Mouse (Mus musculus) stomach, embryonic 15.5 days (tissue): ENCODE data around the gene Efcab1. TPM values are rescaled to one million over a fixed set of nuclear protein-coding genes. Genes with fewer than 3 reads are reported as not detected.
"Not testable (repeated sequence)": the region's sequence is repeated elsewhere in the genome, so short reads cannot be mapped to it uniquely, and the experiment has no call there.

Experiments used
- ATAC-seq: fragments of 200-750 bp; cut with Nextera tagmentation; 2 replicates; pipeline ENCODE4 v1.8.0; 2017; ENCODE audit warnings: low read depth, moderate number of reproducible peaks, moderate TSS enrichment; ENCODE audit not compliant: insufficient read depth, low FRiP score
- H3K27ac ChIP-seq: fragments of 300-500 bp; sonication (generic); 2 replicates; pipeline ENCODE4 v1.5.1; 2015; ENCODE audit warnings: mild to moderate bottlenecking, inconsistent platforms
- H3K27me3 ChIP-seq: fragments of 300-500 bp; sonication (generic); replicated peaks from 2 replicates; pipeline ENCODE4 v1.6.1; 2015; ENCODE audit warnings: inconsistent platforms
- H3K36me3 ChIP-seq: fragments of 300-500 bp; sonication (generic); 2 replicates; pipeline ENCODE4 v1.6.1; 2015; ENCODE audit warnings: inconsistent platforms
- H3K4me1 ChIP-seq: fragments of 300-500 bp; sonication (generic); 2 replicates; pipeline ENCODE4 v1.6.1; 2015; ENCODE audit warnings: inconsistent platforms
- H3K4me2 ChIP-seq: fragments of 300-500 bp; sonication (generic); 2 replicates; pipeline ENCODE4 v1.6.1; 2015; ENCODE audit warnings: mild to moderate bottlenecking, inconsistent platforms
- H3K4me3 ChIP-seq: fragments of 300-500 bp; sonication (generic); replicated peaks from 2 replicates; pipeline ENCODE4 v1.5.1; 2015; ENCODE audit warnings: inconsistent platforms
- H3K9ac ChIP-seq: fragments of 300-500 bp; sonication (generic); 2 replicates; pipeline ENCODE4 v1.6.1; 2015; ENCODE audit warnings: inconsistent platforms
- H3K9me3 ChIP-seq: fragments of 300-500 bp; sonication (generic); 2 replicates; pipeline ENCODE4 v1.6.1; 2016; ENCODE audit warnings: inconsistent platforms
- WGBS: fragments of 180-500 bp; shearing (Covaris S2); methylation state at CpG from one replicate; pipeline ENCODE4 v1.1.7; 2015; 5-methylcytosine and 5-hydroxymethylcytosine counted together
- polyA plus RNA-seq: library from polyadenylated mRNA; unstranded; fragments of >200 nt; fragmentation: Nextera tagmentation; extraction: Ambion mirVana; gene quantifications from 2 replicates; pipeline ENCODE4 v1.2.1, GENCODE M21; 2015

Gene Efcab1
- polyA plus RNA-seq, 1 experiment from 2014 or later = 14.6 TPM

DNA sequence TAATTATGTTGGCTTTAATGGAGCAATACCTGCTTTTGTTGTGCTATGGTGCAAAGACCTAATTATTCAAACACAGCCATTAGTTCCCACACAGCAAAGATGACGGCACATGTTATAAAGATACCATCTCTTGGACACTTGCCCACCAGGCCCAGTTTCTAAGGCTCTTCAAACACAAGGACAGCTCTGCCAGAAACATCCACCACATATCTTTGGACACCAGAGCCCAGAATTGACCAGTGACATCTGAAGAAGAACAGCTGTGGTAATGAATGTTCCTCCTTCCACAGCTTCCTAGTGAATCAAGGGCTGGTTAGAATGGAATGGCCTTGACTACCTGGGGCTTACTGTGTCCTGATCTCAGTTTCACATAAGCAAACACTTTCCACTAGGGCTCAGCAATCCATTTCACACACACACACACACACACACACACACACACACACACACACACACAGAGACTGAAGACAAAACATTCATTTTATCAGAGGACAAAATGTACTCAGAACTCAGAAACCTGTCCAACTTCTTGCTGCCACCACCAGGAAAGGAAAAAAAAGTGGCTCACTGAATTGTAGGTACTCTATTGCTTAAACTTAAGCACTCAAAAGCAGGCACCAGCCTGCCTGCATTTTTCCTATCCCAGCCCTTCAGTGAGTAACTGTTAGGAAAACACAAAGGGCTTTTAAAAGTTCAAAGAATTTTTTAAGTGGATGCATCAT is 33.7 kb downstream of the Efcab1 start:
- H3K27me3 ChIP-seq = no peaks in the 10 kb centered on the region
- ATAC-seq = peak; percentile 19; the same call in 1 of the 2 replicates
- H3K9me3 ChIP-seq = no peaks in the 10 kb centered on the region
- H3K27ac ChIP-seq = peak overlapping the region; percentile 80
- H3K4me2 ChIP-seq = no peak overlapping the region
- H3K36me3 ChIP-seq = no peaks in the 10 kb centered on the region
- no peak overlapping the region for H3K4me3 ChIP-seq
- 4% methylated on average over 1 of the region's 1 CpGs for WGBS
- peaks cover 10% of the 10 kb centered on the region; the same call in 1 of the 2 replicates for H3K4me1 ChIP-seq
- H3K9ac ChIP-seq = no peak overlapping the region

DNA sequence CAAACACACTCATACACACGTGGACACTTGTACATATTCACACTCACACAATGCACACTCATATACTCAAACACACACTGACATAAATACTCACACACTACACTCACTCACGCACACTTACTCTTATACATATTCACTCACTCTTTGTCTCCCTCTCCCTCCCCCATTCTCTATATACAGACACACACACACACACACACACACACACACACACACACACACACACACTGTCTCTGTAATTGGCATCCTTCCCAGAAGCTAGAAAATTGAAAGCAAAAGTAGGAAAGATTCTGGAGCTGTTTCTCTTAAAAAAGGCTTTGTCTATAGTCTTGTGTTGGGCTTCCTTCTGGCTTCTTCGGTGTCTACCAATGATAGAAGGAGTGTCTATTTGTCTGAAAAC is 34.5 kb downstream of the Efcab1 start:
- peaks cover 10% of the 10 kb centered on the region; the same call in 1 of the 2 replicates for H3K4me1 ChIP-seq
- 36% methylated on average over 3 of the region's 3 CpGs for WGBS
- H3K27ac ChIP-seq = peak overlapping the region; percentile 80
- no peak overlapping the region for H3K4me3 ChIP-seq
- no peak overlapping the region for H3K4me2 ChIP-seq
- no peak overlapping the region for H3K9ac ChIP-seq
- no peaks in the 10 kb centered on the region for H3K36me3 ChIP-seq
- 0 out of 2 replicates have a peak, but pooled peaks have one; percentile 25 for ATAC-seq
- no peaks in the 10 kb centered on the region for H3K9me3 ChIP-seq
- no peaks in the 10 kb centered on the region for H3K27me3 ChIP-seq

- H3K27ac ChIP-seq = no peak overlapping the region
- H3K4me3 ChIP-seq = no peak overlapping the region
- ATAC-seq = no peak
- H3K27me3 ChIP-seq = no peaks in the 10 kb centered on the region
- no peaks in the 10 kb centered on the region for H3K9me3 ChIP-seq
- 80% methylated on average over 2 of the region's 2 CpGs for WGBS
- H3K36me3 ChIP-seq = no peaks in the 10 kb centered on the region
- H3K9ac ChIP-seq = no peak overlapping the region
- no peak overlapping the region for H3K4me2 ChIP-seq
- peaks cover 10% of the 10 kb centered on the region; the same call in 1 of the 2 replicates for H3K4me1 ChIP-seq
These were observed 37.1 kb downstream of the Efcab1 start for GRCm38 (mm10) chr16:14943530-14943929.

DNA sequence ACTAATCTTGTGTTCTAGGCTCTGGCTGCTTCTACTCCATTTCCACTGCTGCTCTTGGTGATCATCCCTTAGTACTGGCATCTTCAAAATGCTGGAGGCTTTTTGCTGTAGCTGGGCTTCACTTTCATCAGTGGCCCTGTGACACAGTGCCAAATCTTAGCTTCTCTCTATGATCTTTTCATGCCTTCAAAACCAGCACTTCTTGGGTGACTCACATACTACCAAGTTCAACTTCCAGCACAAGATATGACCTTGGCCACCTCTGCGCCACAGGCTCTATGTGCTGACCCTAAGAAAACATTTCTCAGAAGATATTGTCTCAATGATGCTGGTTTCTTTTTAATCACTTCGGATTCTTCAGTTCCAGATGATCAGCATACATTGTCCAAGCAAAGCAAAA is 41.2 kb downstream of the Efcab1 start:
- not testable (repeated sequence) for H3K27me3 ChIP-seq, H3K36me3 ChIP-seq, H3K4me3 ChIP-seq, H3K4me1 ChIP-seq, H3K9ac ChIP-seq, H3K9me3 ChIP-seq, ATAC-seq, H3K4me2 ChIP-seq, H3K27ac ChIP-seq
- WGBS = 85% methylated on average over 2 of the region's 2 CpGs

DNA sequence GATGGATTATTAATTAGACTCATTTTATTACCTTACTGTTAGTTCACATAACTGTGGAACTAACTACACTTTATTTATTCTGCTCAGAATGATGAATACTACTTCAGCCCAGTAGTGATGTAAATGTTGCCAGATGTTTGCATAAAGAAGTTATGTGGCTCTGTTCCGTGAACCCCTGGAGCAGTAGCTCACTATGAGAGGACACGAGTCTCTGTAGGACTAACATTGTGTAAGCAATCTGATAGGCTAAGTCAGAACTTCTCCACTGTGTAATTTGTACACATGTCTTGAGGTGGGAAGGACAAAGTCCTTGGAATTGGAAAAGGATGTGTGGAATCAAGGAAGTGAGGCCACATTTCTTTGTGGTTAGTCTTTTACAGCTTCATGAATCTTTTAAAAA is 45.5 kb downstream of the Efcab1 start:
- no peak overlapping the region for H3K27ac ChIP-seq
- H3K9me3 ChIP-seq = no peaks in the 10 kb centered on the region
- WGBS = 30% methylated on average over 2 of the region's 2 CpGs
- ATAC-seq = 0 out of 2 replicates have a peak, but pooled peaks have one; percentile 27
- no peak overlapping the region for H3K4me3 ChIP-seq
- H3K27me3 ChIP-seq = no peaks in the 10 kb centered on the region
- H3K4me2 ChIP-seq = no peak overlapping the region
- no peak overlapping the region for H3K9ac ChIP-seq
- H3K36me3 ChIP-seq = no peaks in the 10 kb centered on the region
- no peaks in the 10 kb centered on the region for H3K4me1 ChIP-seq

GRCm38 (mm10) chr16:14959743-14960142 is 53.3 kb downstream of the Efcab1 start:
- H3K4me3 ChIP-seq = no peak overlapping the region
- H3K27me3 ChIP-seq = no peaks in the 10 kb centered on the region
- no peak for ATAC-seq
- no peak overlapping the region for H3K4me2 ChIP-seq
- no peaks in the 10 kb centered on the region for H3K36me3 ChIP-seq
- no peak overlapping the region for H3K27ac ChIP-seq
- no peaks in the 10 kb centered on the region for H3K4me1 ChIP-seq
- 94% methylated on average over 8 of the region's 8 CpGs for WGBS
- H3K9ac ChIP-seq = no peak overlapping the region
- no peaks in the 10 kb centered on the region for H3K9me3 ChIP-seq

DNA sequence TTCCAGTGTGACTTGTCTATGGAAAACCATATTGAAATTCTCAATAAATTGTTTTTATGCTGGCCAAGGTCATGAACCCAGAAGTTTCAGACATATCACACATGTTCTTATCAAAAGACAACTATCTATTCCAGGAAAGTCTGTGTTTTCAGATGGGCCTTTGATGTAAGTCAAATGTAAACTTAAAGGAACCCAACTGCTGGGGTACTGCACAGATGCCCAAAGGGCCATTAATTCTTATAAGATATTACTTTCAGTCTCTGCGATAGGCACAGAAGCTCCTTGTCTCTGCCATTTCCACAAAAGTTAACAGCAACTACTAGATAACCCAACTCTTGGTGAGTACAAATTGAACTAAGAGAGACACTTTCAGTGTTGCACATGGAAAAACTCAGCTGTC is 67.3 kb downstream of the Efcab1 start:
- Histone ChIP-seq H3K9me3 (no peaks in the 10 kb centered on the region), H3K27me3 (no peaks in the 10 kb centered on the region), H3K27ac (no peak overlapping the region), H3K9ac (no peak overlapping the region), H3K4me1 (no peaks in the 10 kb centered on the region), H3K4me3 (no peak overlapping the region), H3K36me3 (no peaks in the 10 kb centered on the region), H3K4me2 (no peak overlapping the region)
- no peak for ATAC-seq
- WGBS = 84% methylated on average over 1 of the region's 1 CpGs

GRCm38 (mm10) chr16:14979228-14979627 is 72.8 kb downstream of the Efcab1 start:
- no peak for ATAC-seq
- Histone ChIP-seq H3K9me3 (no peaks in the 10 kb centered on the region), H3K9ac (no peak overlapping the region), H3K4me2 (no peak overlapping the region), H3K27me3 (no peaks in the 10 kb centered on the region), H3K36me3 (no peaks in the 10 kb centered on the region), H3K4me1 (no peaks in the 10 kb centered on the region), H3K27ac (no peak overlapping the region), H3K4me3 (no peak overlapping the region)
- WGBS = 91% methylated on average over 2 of the region's 2 CpGs

DNA sequence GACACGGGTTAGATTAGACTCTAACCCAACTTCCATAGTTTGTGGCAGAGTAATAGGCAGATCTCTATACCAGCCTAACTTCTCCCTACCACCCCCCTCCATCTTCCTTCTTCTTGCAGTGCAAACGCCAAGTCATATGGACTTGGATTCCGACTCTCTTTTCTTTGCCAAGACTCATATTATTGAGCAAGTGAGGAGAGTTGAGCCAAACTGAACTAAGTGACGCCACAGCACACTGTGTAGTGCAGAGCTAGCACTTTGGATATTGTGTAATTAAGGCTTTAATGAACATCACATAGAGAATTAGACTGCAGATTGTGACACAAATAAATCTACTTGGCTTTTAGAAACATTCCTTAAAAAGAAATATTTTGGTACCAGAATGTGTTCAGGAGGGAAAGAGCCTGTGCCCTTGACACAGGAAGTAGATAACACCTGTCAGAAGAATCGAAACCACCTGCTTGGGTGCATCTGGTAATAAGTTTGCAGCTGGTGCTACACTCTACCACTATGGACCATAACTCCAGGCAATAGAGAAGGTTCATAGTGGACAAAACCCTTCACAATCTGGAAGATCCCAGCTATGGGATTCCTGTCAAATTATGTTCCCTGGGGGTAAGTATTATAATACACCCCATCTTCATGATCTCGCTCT is 83.3 kb downstream of the Efcab1 start:
- H3K27me3 ChIP-seq = no peaks in the 10 kb centered on the region
- no peak overlapping the region for H3K9ac ChIP-seq
- no peak overlapping the region for H3K4me2 ChIP-seq
- no peaks in the 10 kb centered on the region for H3K36me3 ChIP-seq
- H3K9me3 ChIP-seq = no peaks in the 10 kb centered on the region
- no peak overlapping the region for H3K4me3 ChIP-seq
- ATAC-seq = no peak
- H3K4me1 ChIP-seq = no peaks in the 10 kb centered on the region
- H3K27ac ChIP-seq = no peak overlapping the region
- 69% methylated on average over 6 of the region's 6 CpGs for WGBS

DNA sequence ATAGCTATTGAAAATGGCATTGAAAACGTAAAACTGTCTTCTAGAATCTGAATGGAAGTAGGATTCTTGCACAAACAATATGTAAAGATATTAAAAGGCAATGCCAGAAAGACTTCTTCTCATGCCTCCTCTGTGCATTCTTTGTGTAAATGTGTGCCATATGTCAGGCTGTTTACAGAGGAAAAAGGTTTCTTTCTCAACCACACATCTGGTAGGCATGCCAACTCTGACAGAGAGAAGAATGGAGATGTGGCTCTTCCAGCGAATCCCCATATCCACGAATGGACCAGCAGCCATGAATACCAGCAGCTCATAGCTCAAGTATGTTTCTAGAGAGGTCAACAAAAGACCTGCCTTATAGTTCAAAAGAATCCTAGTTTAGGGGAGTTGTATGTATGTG is 84.6 kb downstream of the Efcab1 start:
- no peak for ATAC-seq
- H3K9me3 ChIP-seq = no peaks in the 10 kb centered on the region
- H3K27ac ChIP-seq = no peak overlapping the region
- H3K9ac ChIP-seq = no peak overlapping the region
- no peaks in the 10 kb centered on the region for H3K36me3 ChIP-seq
- H3K27me3 ChIP-seq = no peaks in the 10 kb centered on the region
- H3K4me1 ChIP-seq = no peaks in the 10 kb centered on the region
- no peak overlapping the region for H3K4me3 ChIP-seq
- no peak overlapping the region for H3K4me2 ChIP-seq
- WGBS = 80% methylated on average over 3 of the region's 3 CpGs

DNA sequence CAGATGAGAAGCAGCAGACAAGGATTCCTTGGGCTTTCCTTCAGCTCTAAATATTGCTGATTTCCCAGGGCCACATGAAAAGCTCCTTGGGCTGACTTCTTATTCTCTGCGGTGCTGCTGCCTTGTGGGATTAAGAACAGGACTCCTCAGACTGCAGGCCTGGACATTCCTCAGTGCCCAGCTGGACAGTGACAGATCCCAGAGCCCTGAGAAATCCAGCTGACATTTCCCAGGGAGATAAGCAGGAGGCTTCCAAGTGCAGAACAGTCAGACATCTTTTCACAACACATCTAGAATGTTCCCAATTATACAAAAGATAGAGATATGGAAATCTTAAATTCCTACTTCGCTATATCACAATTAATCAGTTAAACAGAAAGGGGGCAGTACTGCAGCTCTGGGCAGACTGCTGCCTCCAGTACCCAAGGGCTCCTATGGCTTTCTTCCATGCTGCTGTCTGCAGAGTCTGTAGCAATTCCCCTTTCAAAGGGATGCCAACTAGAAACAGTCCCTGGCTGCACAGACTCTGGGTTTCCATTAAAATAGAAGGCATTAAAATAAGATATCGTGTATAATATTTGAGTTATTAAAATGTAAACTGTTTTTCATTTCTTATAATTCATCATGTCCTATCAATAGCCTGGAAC is 86.2 kb downstream of the Efcab1 start:
- no peaks in the 10 kb centered on the region for H3K4me1 ChIP-seq
- WGBS = 48% methylated on average over 3 of the region's 3 CpGs

DNA sequence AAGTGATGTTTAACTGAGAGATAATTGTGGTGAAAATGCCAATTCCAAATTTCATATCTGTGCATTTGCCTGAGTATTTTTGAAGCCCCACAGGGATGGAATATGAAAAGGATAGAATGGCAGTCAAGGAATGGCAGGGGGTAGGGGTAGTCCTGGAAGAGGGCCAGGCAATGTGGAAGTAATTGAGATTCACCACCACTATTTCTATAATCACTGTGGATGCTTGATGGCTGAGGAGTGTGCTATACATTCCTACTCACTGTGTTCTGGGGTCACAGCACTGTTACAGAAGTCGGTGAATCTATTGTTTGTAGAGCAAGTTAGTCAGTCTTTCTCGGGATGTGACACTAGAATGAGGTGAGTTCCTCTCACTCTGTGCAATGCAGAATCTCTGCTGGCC is 108.3 kb downstream of the Efcab1 start:
- no peak for ATAC-seq
- 78% methylated on average over 2 of the region's 2 CpGs for WGBS
- H3K4me2 ChIP-seq = no peak overlapping the region
- H3K9ac ChIP-seq = no peak overlapping the region
- H3K4me1 ChIP-seq = no peaks in the 10 kb centered on the region
- H3K27ac ChIP-seq = no peak overlapping the region
- no peak overlapping the region for H3K4me3 ChIP-seq
- no peaks in the 10 kb centered on the region for H3K27me3 ChIP-seq
- H3K9me3 ChIP-seq = no peaks in the 10 kb centered on the region
- H3K36me3 ChIP-seq = no peaks in the 10 kb centered on the region

More for the DNA sequence above, 86.2 kb downstream of the Efcab1 start:
- no peaks in the 10 kb centered on the region for H3K27me3 ChIP-seq
- H3K4me3 ChIP-seq = no peak overlapping the region
- H3K4me2 ChIP-seq = no peak overlapping the region
- ATAC-seq = no peak
- no peak overlapping the region for H3K27ac ChIP-seq
- H3K36me3 ChIP-seq = no peaks in the 10 kb centered on the region
- no peaks in the 10 kb centered on the region for H3K9me3 ChIP-seq
- no peak overlapping the region for H3K9ac ChIP-seq
